Mouse (Mus musculus) midbrain, postnatal 0 days (tissue): ENCODE measurements at regions not wholly inside any gene's neighbourhood (a gene's known extent, or its start where the extent isn't known, plus 50 kb on each side); places are given as distances from the start of the nearest gene placed in this dataset.

ENCODE experiments used
- ATAC-seq: fragments of 200-750 bp; cut with Nextera tagmentation; 2 replicates; pipeline ENCODE4 v1.8.0; 2017; ENCODE audit warnings: moderate number of reproducible peaks, mild to moderate bottlenecking, moderate TSS enrichment, moderate library complexity; ENCODE audit not compliant: low FRiP score
- DNase-seq: peaks from one replicate; pipeline ENCODE4 v3.0.0-alpha.2; 2015; ENCODE audit warnings: low spot score
- H3K27ac ChIP-seq: fragments of 300-500 bp; sonication (generic); 2 replicates; pipeline ENCODE4 v1.5.1; 2014; ENCODE audit warnings: low read depth, mild to moderate bottlenecking, low read length, mixed read lengths
- H3K27me3 ChIP-seq: fragments of 300-500 bp; sonication (generic); 2 replicates; pipeline ENCODE4 v1.6.1; 2014; ENCODE audit warnings: low read length, control low read depth, mixed read lengths; ENCODE audit not compliant: insufficient read depth
- H3K36me3 ChIP-seq: fragments of 300-500 bp; sonication (generic); 2 replicates; pipeline ENCODE4 v1.6.1; 2014; ENCODE audit warnings: low read length, control low read depth, mixed read lengths; ENCODE audit not compliant: insufficient read depth
- H3K4me1 ChIP-seq: fragments of 300-500 bp; sonication (generic); 2 replicates; pipeline ENCODE4 v1.6.1; 2014; ENCODE audit warnings: mild to moderate bottlenecking, control low read depth, antibody characterized with exemption, low read length, mixed read lengths; ENCODE audit not compliant: insufficient read depth
- H3K4me2 ChIP-seq: fragments of 300-500 bp; sonication (generic); 2 replicates; pipeline ENCODE4 v1.6.1; 2014; ENCODE audit warnings: low read depth, mild to moderate bottlenecking, low read length, mixed read lengths; ENCODE audit not compliant: poor library complexity, severe bottlenecking
- H3K4me3 ChIP-seq: fragments of 300-500 bp; sonication (generic); 2 replicates; pipeline ENCODE4 v1.5.1; 2014; ENCODE audit warnings: low read depth, mild to moderate bottlenecking, low read length, moderate library complexity
- H3K9ac ChIP-seq: fragments of 300-500 bp; sonication (generic); replicated peaks from 2 replicates; pipeline ENCODE4 v1.6.1; 2014; ENCODE audit warnings: mild to moderate bottlenecking, low read length, moderate library complexity, mixed read lengths; ENCODE audit not compliant: poor library complexity, severe bottlenecking
- H3K9me3 ChIP-seq: fragments of 300-500 bp; sonication (generic); 2 replicates; pipeline ENCODE4 v1.6.1; 2016; ENCODE audit warnings: low read length, control low read depth
- CTCF ChIP-seq: IDR thresholded peaks from 2 replicates; pipeline ENCODE4 v1.5.1; 2016; ENCODE audit warnings: antibody characterized with exemption, mild to moderate bottlenecking
- WGBS: fragments of 180-500 bp; shearing (Covaris S2); extraction: QIAGEN DNeasy Blood & Tissue Kit; methylation state at CpG from one replicate; pipeline ENCODE4 v1.1.7; 2014; 5-methylcytosine and 5-hydroxymethylcytosine counted together

DNA sequence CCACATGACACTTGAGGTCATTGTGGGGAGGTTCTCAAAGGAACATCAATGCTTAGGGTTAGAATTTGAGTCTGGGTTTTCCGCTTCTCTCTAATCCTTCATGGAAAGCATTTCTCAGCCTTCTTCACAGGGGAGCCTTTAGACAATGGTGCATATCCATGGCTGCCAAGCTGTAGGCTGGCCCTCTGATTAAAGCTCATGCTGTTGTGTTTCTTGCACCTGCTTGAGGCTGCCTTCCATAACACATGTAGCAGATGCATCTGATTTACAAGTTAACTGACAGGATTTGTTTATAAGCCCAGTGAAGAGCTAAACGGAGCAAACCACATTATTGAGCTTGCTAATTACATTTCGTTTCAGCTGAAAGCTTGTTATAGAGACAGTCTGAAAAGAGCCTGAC is 180.5 kb downstream of the Sem1 start:
- 49% methylated on average over 3 of the region's 3 CpGs for WGBS
- H3K27me3 ChIP-seq: no peaks in the 10 kb centered on the region
- H3K4me3 ChIP-seq: no peak overlapping the region
- no peak for DNase-seq
- H3K4me1 ChIP-seq: no peaks in the 10 kb centered on the region
- H3K9me3 ChIP-seq: no peaks in the 10 kb centered on the region
- H3K27ac ChIP-seq: no peak overlapping the region
- no peaks in the 10 kb centered on the region for H3K36me3 ChIP-seq
- no peak overlapping the region for H3K4me2 ChIP-seq
- no peak overlapping the region for H3K9ac ChIP-seq
- ATAC-seq: no peak
- no peak for TF ChIP-seq CTCF

DNA sequence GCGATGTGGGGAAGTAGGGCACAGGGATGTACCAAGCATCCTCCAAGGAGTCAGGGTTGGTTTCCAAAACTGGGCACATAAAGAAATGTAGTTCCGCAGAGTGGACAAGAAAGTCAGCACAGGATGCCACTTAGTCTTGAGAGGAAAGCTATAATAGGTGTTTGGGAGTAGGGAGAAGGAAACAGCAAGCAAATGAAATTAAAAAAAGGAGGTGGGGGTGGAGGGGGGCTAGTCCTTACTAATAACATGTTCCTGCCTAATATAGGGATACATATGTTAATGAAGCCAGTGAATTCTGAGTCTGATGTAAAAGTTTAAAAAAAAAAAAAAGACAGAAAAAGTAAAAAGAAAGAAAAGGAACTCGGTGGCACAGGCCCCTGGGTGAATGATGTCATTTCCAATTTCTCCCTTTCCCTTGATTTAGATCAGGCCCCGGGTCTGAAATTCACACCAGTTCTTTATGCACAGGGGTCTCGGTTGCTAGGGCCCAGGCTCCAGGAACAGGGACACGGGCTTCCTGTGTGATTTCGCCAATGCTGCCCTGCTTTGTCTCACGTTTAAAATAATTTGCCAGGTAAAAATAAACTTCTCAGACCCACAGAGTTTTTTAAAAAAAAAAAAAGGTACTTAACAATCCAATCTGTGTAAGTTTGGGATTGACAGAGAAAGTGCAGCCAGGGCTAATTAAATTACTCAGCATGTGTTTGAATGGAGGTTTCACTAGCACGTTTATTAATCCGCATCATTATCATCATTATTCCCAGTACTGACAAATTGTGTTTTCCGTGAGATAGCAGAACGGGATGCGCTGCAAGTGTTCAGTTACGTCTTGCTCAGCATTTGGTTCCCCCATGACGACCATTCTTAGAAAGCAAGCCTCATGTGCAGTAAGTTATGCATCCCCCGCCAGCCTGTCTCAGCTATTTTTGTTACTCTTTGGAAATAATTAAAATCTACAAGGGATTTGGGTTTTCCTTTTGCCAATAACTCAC is 172.8 kb upstream of the Slc25a13 start:
- ATAC-seq (no peak), DNase-seq (no peak)
- Histone ChIP-seq H3K36me3 (no peaks in the 10 kb centered on the region), H3K27ac (no peak overlapping the region), H3K4me2 (no peak overlapping the region), H3K4me1 (no peaks in the 10 kb centered on the region), H3K9ac (no peak overlapping the region), H3K9me3 (no peaks in the 10 kb centered on the region), H3K4me3 (no peak overlapping the region), H3K27me3 (no peaks in the 10 kb centered on the region)
- TF ChIP-seq CTCF: no peak
- 44% methylated on average over 16 of the region's 16 CpGs for WGBS

DNA sequence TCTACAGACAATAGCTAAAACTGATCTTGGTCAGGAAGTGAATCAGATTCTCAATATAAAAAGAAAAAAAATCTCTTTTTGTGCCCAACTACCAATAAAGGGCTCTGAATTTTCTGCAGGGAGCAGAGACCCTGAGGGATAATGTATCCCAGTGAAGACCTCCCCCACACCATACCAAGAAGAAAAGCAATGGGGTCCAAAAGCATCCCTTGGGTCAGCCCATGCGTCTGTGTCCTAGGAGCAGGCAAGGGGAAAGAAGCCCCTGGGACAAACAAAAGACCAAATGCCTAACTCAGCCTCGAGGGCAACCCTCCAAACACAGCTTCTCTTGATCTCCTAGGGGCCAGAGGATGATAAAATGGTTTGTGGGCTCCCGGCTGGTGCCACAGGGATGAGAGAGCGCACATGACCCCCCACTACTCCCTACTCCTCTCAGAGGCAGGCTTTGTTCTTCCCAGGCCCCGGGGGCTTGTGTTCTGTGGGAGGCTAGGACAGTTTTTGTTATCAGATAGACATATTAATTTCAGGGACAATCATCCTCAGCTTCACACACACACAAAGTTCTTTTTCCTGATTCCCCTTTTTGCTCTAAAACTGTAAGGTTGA is 172.0 kb upstream of the Slc25a13 start:
- Histone ChIP-seq H3K27ac (no peak overlapping the region), H3K9me3 (no peaks in the 10 kb centered on the region), H3K9ac (no peak overlapping the region), H3K27me3 (no peaks in the 10 kb centered on the region), H3K4me3 (no peak overlapping the region), H3K36me3 (no peaks in the 10 kb centered on the region), H3K4me2 (no peak overlapping the region), H3K4me1 (no peaks in the 10 kb centered on the region)
- WGBS: 15% methylated on average over 5 of the region's 5 CpGs
- ATAC-seq: no peak
- DNase-seq: no peak
- TF ChIP-seq CTCF: no peak

DNA sequence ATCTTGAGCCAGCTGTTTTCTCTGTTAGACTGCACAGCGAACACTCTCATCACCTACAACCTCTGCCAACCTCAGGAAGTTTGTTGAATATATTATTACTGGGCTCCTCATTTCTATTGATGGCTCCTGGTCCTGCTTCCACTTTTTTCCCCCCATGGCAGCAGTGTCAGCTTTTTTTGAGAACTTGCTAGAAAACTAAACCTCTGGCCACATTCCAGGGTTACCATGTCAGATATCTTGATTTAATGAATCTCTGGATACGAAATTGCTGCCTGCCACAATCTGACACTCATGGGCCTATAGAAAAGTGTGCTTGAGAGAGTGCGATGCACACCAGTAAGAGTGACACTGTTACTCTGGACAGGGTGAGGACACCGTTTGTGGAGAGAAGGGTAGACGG is 170.6 kb upstream of the Slc25a13 start:
- no peak for TF ChIP-seq CTCF
- Histone ChIP-seq H3K27me3 (no peaks in the 10 kb centered on the region), H3K4me2 (no peak overlapping the region), H3K4me3 (no peak overlapping the region), H3K9ac (no peak overlapping the region), H3K9me3 (no peaks in the 10 kb centered on the region), H3K27ac (no peak overlapping the region), H3K36me3 (no peaks in the 10 kb centered on the region), H3K4me1 (no peaks in the 10 kb centered on the region)
- DNase-seq (no peak), ATAC-seq (no peak)
- 76% methylated on average over 5 of the region's 5 CpGs for WGBS

DNA sequence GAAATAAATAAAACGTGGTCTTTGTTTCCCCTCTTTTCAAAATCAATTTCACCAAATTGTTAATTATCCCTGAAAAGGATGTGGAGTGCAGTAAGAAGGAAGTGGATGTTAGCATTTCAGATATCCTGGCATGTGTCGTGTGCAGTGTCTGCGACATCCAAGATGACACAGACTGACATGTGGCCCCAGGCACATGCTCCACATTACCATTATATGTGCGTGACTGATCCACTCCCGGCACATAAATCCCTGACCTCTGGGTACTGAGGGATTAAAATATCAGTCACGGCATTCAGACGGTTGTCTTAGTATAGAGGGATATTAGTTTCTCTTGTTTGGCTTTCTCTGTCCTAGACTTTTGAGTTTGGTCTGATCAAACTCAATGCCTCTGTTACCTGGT is 168.0 kb upstream of the Slc25a13 start:
- H3K4me2 ChIP-seq: no peak overlapping the region
- H3K36me3 ChIP-seq: no peaks in the 10 kb centered on the region
- H3K27me3 ChIP-seq: no peaks in the 10 kb centered on the region
- DNase-seq (no peak), ATAC-seq (no peak)
- H3K4me3 ChIP-seq: no peak overlapping the region
- WGBS: 44% methylated on average over 7 of the region's 7 CpGs
- no peaks in the 10 kb centered on the region for H3K4me1 ChIP-seq
- H3K9me3 ChIP-seq: no peaks in the 10 kb centered on the region
- H3K27ac ChIP-seq: no peak overlapping the region
- no peak for TF ChIP-seq CTCF
- H3K9ac ChIP-seq: no peak overlapping the region

DNA sequence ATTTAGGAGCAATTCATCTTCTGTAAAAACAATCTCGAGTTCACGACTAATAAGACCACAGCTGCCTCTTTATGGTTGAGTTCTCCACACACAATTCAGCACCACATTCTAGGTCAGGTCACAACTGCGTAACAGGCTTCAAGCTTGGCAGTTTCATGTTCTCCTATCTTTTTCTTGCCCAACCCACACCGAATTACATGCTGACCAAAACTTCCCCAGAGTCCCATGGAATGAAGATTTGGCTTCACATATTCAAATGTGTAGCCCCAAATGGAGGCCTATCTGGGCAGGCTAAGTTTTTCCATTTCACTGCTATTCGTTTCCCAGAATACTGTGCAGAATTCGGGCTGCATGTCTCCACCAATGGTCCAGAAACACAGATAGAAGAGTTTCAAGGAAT is 167.5 kb upstream of the Slc25a13 start:
- Histone ChIP-seq H3K4me1 (no peaks in the 10 kb centered on the region), H3K27me3 (no peaks in the 10 kb centered on the region), H3K36me3 (no peaks in the 10 kb centered on the region), H3K9me3 (no peaks in the 10 kb centered on the region), H3K9ac (no peak overlapping the region), H3K4me3 (no peak overlapping the region), H3K4me2 (no peak overlapping the region), H3K27ac (no peak overlapping the region)
- DNase-seq (no peak), ATAC-seq (no peak)
- 91% methylated on average over 6 of the region's 6 CpGs for WGBS
- TF ChIP-seq CTCF: no peak
